Mouse (Mus musculus) B cell, adult 2 months (primary cell): Measurements from ENCODE around the gene Kpna6.
A peak's percentile ranks its signal among the peaks of the same experiment; 100 is the strongest.

Experiments
- DNase-seq, 2 experiments: peaks; one replicate each; pipeline ENCODE4 v3.0.0; 2022

Kpna6 gene

DNA sequence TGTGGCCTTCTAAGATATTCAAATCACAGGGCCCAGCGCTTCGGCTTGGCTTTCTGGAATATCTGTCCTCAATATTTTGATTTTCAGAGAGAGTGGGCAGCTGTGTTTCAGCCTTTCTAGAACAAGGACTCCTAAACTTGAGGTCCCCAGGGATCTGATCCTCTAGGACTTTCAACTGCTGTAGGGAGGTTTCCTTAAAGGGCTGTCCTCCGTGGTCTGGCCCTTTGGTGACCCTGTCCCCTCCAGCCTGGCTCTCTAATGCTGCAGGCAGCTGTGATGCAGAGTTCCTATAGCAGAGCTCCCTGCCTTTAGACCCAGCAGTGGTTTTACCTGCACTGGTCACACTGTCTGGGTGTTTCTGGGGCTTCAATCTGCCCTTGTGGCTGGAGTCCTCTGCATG is 55.9 kb downstream of the Kpna6 start:
- DNase-seq: no peak

DNA sequence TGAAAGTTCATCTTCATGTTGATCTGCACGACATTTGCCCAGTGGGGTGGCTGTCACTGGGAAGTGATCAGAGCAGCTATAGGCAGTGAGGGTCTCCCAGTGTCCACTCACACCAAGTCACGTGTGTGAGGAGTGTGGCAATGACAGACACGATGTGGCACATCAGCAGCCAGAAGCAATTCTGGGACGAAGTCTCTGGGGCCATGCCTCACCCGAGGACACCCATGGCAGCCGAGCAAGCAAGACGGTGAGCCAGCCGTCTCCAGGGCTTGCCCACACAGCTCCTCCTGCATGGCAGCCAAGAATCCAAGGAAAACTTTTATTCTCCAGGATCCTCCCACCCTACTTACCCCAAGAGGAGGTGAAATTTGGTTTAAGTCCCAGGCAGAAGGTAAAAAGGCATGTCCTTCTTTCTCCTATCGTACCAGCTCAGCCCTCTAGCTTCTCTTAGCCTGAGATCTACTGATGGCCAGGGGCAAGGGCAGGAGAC is 56.7 kb downstream of the Kpna6 start:
- DNase-seq: no peak

DNA sequence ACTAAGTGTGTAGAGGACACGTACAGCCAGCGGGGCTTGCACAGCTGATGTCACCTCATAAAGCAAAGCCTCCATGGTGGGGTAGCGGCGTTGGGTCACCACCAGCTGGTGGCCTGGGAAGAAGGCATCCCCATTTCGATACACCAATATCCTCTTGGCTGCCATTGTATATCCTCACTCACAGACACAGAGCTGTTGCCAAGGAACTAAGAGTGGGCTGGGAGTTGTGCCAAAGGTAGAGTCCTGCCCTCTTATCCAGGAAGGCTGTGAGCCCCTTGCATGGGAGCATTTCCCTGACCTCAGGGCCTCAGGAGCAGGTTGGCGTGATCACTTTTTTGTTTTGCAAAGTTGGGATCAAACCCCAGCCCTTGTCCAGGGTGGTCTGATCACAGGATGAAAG is 58.5 kb downstream of the Kpna6 start, which contains the start of gene Dcdc2b:
TSS of gene Dcdc2b (minus strand) at position 165 of the 400 bp plus-strand sequence.
- DNase-seq: no peak

GRCm38 (mm10) chr4:129610472-129610871 is 62.1 kb downstream of the Kpna6 start:
- DNase-seq: no peak

DNA sequence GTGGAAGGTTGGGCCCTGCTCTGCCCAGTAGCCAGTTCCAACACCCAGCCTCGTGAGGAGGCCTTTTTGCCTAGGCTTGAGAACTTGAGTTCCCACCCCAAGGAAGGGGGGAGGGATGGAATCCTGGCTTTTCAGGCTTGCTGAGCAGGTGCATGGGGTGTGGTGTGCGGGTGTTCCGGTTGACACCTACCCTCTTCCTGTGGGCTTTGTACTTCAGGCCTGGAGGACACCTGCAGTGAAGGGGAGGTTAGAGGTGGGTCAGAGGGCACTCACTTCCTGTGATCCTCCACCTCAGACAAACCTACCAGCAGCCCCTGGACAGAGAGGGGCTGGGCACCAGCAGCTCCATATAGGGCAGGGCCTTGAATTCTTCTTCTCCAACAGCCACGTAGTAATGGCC is 62.5 kb downstream of the Kpna6 start:
- DNase-seq: no peak

DNA sequence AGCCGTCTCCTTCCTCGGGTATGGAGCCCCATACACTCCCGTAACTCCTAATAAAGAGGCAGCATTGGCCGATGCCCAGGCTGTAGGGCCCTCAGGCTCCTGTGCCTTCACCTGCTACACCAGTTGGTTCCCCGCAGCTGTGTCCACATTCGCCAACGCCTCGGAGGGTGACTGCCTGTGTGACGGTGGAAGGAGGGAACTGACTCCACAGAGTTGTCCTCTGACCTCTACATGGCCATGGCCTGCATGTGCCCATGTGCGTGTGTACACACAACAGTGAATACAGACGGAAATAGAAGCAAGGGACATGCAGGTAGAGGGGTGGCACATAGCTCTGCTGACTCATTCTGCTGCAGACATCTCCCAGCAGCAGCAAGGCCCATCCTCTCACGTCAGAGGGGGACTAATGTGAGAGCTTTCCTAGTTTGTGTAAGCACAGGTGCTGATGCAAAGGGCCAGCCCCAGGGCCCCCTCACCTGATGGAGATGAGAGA is 63.4 kb downstream of the Kpna6 start:
- peak in 1 of 2 experiments; percentile 7 for DNase-seq

- peak; percentile 86 for DNase-seq
Measured at GRCm38 (mm10) chr4:129608426-129609025, 64.0 kb downstream of the Kpna6 start.

DNA sequence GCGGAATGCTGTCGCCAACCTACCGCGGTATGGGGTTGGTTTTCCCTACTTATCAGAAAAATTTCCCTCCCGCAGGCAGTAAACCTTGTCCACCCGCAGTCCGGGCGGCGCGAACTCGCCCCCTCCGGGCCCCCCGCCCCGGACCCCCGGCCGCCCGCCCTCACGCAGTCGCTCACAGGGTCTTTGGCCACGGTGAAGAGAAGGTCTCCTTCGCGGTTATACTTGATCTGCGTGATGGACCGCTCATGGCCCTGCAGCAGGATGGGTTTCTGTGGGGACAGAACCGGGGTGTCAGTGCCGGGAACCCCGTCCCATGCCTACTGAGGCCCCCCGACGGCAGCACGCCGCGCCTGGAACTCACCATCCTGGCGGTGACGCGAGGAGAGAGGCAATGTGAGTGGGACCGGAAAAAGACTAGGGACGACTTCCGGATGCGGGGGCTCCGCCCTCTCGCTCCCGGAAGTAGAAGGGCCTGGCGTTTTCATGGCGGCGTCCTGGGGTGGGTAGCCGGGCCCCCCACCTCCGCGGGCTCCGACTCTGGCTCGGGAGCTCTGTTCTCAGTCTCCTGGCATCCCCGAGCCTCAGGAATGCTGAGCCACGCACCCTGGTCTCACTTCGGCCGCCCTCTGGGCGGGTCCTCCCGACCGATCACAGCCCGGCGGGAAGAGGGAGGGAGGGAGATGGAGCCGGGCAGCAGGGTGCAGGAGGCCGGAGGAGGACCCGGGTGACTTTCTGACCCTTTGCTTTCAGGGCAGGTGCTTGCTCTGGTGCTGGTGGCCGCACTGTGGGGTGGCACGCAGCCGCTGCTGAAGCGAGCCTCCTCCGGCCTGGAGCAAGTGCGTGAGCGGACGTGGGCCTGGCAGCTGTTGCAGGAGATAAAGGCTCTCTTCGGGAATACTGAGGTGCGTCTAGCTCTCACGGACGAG is 72.1 kb downstream of the Kpna6 start, which contains the start of the genes Eif3i and Tmem234:
TSS of gene Eif3i (minus strand) at position 416 of the 926 bp plus-strand sequence.
TSS of gene Tmem234 (plus strand) at position 436 of the 926 bp plus-strand sequence.
- peak; percentile 87 for DNase-seq
